Mouse (Mus musculus): Measurements from ENCODE around the gene Ccdc162.

Ccdc162 gene

GRCm38 (mm10) chr10:41542057-41542456, 174.4 kb downstream of the Ccdc162 start:
- DNase-seq (ENCODE audit: low read depth, low spot score) = no peak

- DNase-seq (ENCODE audit: low read depth, low spot score) = no peak
Measured at GRCm38 (mm10) chr10:41538986-41539385, 177.4 kb downstream of the Ccdc162 start.

- no peak for DNase-seq (ENCODE audit: low read depth, low spot score)
Measured at GRCm38 (mm10) chr10:41537983-41538330, 178.5 kb downstream of the Ccdc162 start.

GRCm38 (mm10) chr10:41537226-41537982, 179.0 kb downstream of the Ccdc162 start:
- DNase-seq (ENCODE audit: low read depth, low spot score) = no peak

- DNase-seq (ENCODE audit: low read depth, low spot score) = no peak
Measured at GRCm38 (mm10) chr10:41536714-41537113, 179.7 kb downstream of the Ccdc162 start.

- no peak for DNase-seq (ENCODE audit: low read depth, low spot score)
Measured at GRCm38 (mm10) chr10:41535991-41536390, 180.4 kb downstream of the Ccdc162 start.

- no peak for DNase-seq (ENCODE audit: low read depth, low spot score)
Measured at GRCm38 (mm10) chr10:41529972-41530371, 186.5 kb downstream of the Ccdc162 start.

GRCm38 (mm10) chr10:41525696-41526095, 190.7 kb downstream of the Ccdc162 start:
- DNase-seq (ENCODE audit: low read depth, low spot score) = no peak

GRCm38 (mm10) chr10:41523386-41523785, 193.0 kb downstream of the Ccdc162 start:
- DNase-seq (ENCODE audit: low read depth, low spot score) = no peak

GRCm38 (mm10) chr10:41520410-41520673, 196.1 kb downstream of the Ccdc162 start:
- DNase-seq (ENCODE audit: low read depth, low spot score) = no peak

- peak; percentile 13 for DNase-seq (ENCODE audit: low read depth, low spot score)
Measured at GRCm38 (mm10) chr10:41519640-41520409, 196.6 kb downstream of the Ccdc162 start.

- peak; percentile 90 for DNase-seq (ENCODE audit: low read depth, low spot score)
Measured at GRCm38 (mm10) chr10:41518981-41519618, 197.3 kb downstream of the Ccdc162 start, which contains the start of gene Cd164. Gene Cd164 (plus strand): TSS chr10:41519414.

GRCm38 (mm10) chr10:41518508-41518980, 197.9 kb downstream of the Ccdc162 start:
- peak; percentile 53 for DNase-seq (ENCODE audit: low read depth, low spot score)

- no peak for DNase-seq (ENCODE audit: low read depth, low spot score)
Measured at GRCm38 (mm10) chr10:41514921-41515320, 201.5 kb downstream of the Ccdc162 start.

GRCm38 (mm10) chr10:41514301-41514700, 202.1 kb downstream of the Ccdc162 start:
- DNase-seq (ENCODE audit: low read depth, low spot score) = no peak

- no peak for DNase-seq (ENCODE audit: low read depth, low spot score)
Measured at GRCm38 (mm10) chr10:41509160-41509559, 207.3 kb downstream of the Ccdc162 start.

GRCm38 (mm10) chr10:41505446-41505845, 211.0 kb downstream of the Ccdc162 start:
- DNase-seq (ENCODE audit: low read depth, low spot score) = peak; percentile 61

- DNase-seq (ENCODE audit: low read depth, low spot score) = no peak
Measured at GRCm38 (mm10) chr10:41504996-41505395, 211.4 kb downstream of the Ccdc162 start.

GRCm38 (mm10) chr10:41500941-41501340, 215.5 kb downstream of the Ccdc162 start:
- DNase-seq (ENCODE audit: low read depth, low spot score) = no peak

- no peak for DNase-seq (ENCODE audit: low read depth, low spot score)
Measured at GRCm38 (mm10) chr10:41491111-41491510, 225.3 kb downstream of the Ccdc162 start.

- DNase-seq (ENCODE audit: low read depth, low spot score) = no peak
Measured at GRCm38 (mm10) chr10:41490518-41490873, 225.9 kb downstream of the Ccdc162 start.

- DNase-seq (ENCODE audit: low read depth, low spot score) = peak; percentile 76
Measured at GRCm38 (mm10) chr10:41489708-41490517, 226.5 kb downstream of the Ccdc162 start, which contains the start of the genes Smpd2 and Ppil6. Gene Smpd2 (minus strand): TSS chr10:41490369. Gene Ppil6 (plus strand): TSS chr10:41490439.

Measured in WW6 (cell line).